Comparison of ENCODE assay signal across 15 mouse cellular contexts in the genomic region with DNA sequence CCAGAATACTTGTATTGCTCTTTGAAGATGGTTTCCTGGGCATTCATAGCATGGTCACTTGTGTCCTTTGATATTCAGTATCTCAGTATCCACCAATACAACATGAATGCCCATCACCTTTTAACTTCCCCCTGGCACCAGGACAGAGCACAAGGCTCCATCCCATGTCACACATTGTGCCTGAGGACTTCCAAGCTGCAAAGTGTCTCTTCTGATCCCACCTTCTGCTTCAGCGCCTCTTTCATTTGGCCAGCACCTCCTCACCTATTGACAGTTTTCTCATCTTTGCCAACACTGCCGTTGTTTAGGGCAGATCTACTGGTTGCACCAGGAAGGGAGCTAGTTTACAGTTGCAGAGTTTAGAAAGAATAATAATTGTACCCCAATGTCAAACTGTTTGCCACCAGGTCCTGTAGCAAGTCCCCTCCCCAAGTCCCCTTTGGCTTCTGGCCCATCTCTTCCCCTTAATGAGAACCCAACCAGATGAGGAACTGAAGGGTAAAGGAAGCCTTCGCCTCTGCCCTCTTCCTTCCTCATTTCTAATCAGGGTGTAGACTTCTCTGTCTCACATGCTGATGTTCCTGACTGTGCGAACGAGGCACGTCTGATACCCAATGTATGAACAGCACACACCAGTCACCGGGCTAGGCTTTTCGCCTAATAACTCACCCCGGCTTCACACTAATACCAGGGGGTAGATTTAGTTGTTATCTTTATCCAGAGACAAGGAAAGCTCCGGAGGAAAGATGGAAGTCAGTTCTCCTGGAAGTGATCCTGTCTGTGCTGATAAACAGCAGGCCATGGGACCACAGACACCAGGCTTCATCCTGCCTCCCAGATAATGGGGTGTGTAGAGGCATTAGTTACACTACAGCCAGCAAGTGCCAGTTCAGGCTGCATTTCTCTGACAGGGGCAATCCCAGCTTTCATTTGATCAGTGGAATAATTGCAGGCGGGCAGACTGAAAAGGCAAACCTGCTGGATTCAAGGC.
DNase-seq lines count a peak whose midpoint lies in the region; ATAC-seq lines count a peak whose summit lies in the region.
"Had no signal": no experiment of that assay in that cellular context is flagged by ENCODE, and none has a peak within 500 bp of the region (broad histone marks: within the 10 kb centered on the region; RNA-seq: fewer than 3 reads in every experiment).

No protein-coding gene starts in this region.

- peaks cover 19% of the 10 kb centered on the region for H3K4me1 ChIP-seq in heart, embryonic 10.5 days
- peaks cover 18% of the 10 kb centered on the region for H3K4me1 ChIP-seq in heart, embryonic 12.5 days (replicated peaks)
- H3K4me1 ChIP-seq in kidney, embryonic 15.5 days = no peaks in the 10 kb centered on the region
- no peaks in the 10 kb centered on the region for H3K4me1 ChIP-seq in hindbrain, embryonic 11.5 days (replicated peaks; ENCODE audit: control insufficient read depth, insufficient read depth, low read length)
- H3K4me1 ChIP-seq: hindbrain, embryonic 15.5 days; neural tube, embryonic 12.5 days had no signal

- ATAC-seq in heart, embryonic 12.5 days (ENCODE audit: insufficient number of reproducible peaks, low FRiP score) = no peak
- peak; percentile 54; the same call in 1 of the 2 replicates for ATAC-seq in erythroblast, adult 5-6 weeks (replicated peaks; ENCODE audit: low FRiP score, poor library complexity, severe bottlenecking)
- ATAC-seq in megakaryocyte progenitor cell, adult 5-6 weeks (replicated peaks; ENCODE audit: poor library complexity) = peak; percentile 70
- no peak for ATAC-seq in kidney, embryonic 15.5 days (replicated peaks; ENCODE audit: low FRiP score)
- ATAC-seq in hindbrain, embryonic 11.5 days (ENCODE audit: low FRiP score) = no peak

- no peaks in the 10 kb centered on the region for H3K36me3 ChIP-seq in heart, embryonic 10.5 days
- H3K36me3 ChIP-seq in heart, embryonic 12.5 days = no peaks in the 10 kb centered on the region
- no peaks in the 10 kb centered on the region for H3K36me3 ChIP-seq in kidney, embryonic 15.5 days
- no peaks in the 10 kb centered on the region for H3K36me3 ChIP-seq in hindbrain, embryonic 11.5 days (ENCODE audit: control insufficient read depth, insufficient read depth, low read length)
- H3K36me3 ChIP-seq: hindbrain, embryonic 15.5 days; neural tube, embryonic 12.5 days had no signal

- WGBS in heart, embryonic 10.5 days = 42% methylated on average over 11 of the region's 11 CpGs
- WGBS in heart, embryonic 12.5 days = 33% methylated on average over 11 of the region's 11 CpGs
- WGBS in kidney, embryonic 15.5 days = 76% methylated on average over 11 of the region's 11 CpGs
- WGBS in hindbrain, embryonic 11.5 days = 84% methylated on average over 11 of the region's 11 CpGs

- H3K27ac ChIP-seq in heart, embryonic 10.5 days = peak overlapping the region; percentile 37; the same call in 1 of the 2 replicates
- no peak overlapping the region for H3K27ac ChIP-seq in heart, embryonic 12.5 days (ENCODE audit: poor library complexity, severe bottlenecking)
- H3K27ac ChIP-seq in kidney, embryonic 15.5 days = no peak overlapping the region
- H3K27ac ChIP-seq in hindbrain, embryonic 11.5 days (ENCODE audit: low read depth, low read length) = no peak overlapping the region
- H3K27ac ChIP-seq: heart, adult 2 months; hindbrain, embryonic 15.5 days; neural tube, embryonic 12.5 days had no signal

- H3K4me2 ChIP-seq in heart, embryonic 12.5 days = no peak overlapping the region
- no peak overlapping the region for H3K4me2 ChIP-seq in kidney, embryonic 15.5 days
- H3K4me2 ChIP-seq in hindbrain, embryonic 11.5 days (replicated peaks; ENCODE audit: low read depth, low read length) = no peak overlapping the region
- H3K4me2 ChIP-seq: hindbrain, embryonic 15.5 days; neural tube, embryonic 12.5 days had no signal

- no peak overlapping the region for H3K9ac ChIP-seq in heart, embryonic 12.5 days
- H3K9ac ChIP-seq in kidney, embryonic 15.5 days = no peak overlapping the region
- H3K9ac ChIP-seq in hindbrain, embryonic 11.5 days (ENCODE audit: low read depth, low read length) = no peak overlapping the region
- H3K9ac ChIP-seq: hindbrain, embryonic 15.5 days; neural tube, embryonic 12.5 days had no signal

- H3K27me3 ChIP-seq in heart, embryonic 10.5 days (ENCODE audit: insufficient read depth, poor library complexity, severe bottlenecking) = no peaks in the 10 kb centered on the region
- no peaks in the 10 kb centered on the region; the same call in 1 of the 2 replicates for H3K27me3 ChIP-seq in heart, embryonic 12.5 days (replicated peaks)
- no peaks in the 10 kb centered on the region for H3K27me3 ChIP-seq in kidney, embryonic 15.5 days
- no peaks in the 10 kb centered on the region for H3K27me3 ChIP-seq in hindbrain, embryonic 11.5 days (ENCODE audit: control insufficient read depth, insufficient read depth, low read length)
- H3K27me3 ChIP-seq: hindbrain, embryonic 15.5 days; neural tube, embryonic 12.5 days had no signal

- no peak overlapping the region for H3K4me3 ChIP-seq in heart, embryonic 10.5 days
- no peak overlapping the region for H3K4me3 ChIP-seq in heart, embryonic 12.5 days
- no peak overlapping the region for H3K4me3 ChIP-seq in kidney, embryonic 15.5 days (replicated peaks)
- H3K4me3 ChIP-seq in hindbrain, embryonic 11.5 days (ENCODE audit: low read depth, low read length) = no peak overlapping the region
- H3K4me3 ChIP-seq: heart, adult 2 months; hindbrain, embryonic 15.5 days; neural tube, embryonic 12.5 days had no signal

- no peaks in the 10 kb centered on the region for H3K9me3 ChIP-seq in heart, embryonic 10.5 days
- no peaks in the 10 kb centered on the region for H3K9me3 ChIP-seq in heart, embryonic 12.5 days (replicated peaks)
- no peaks in the 10 kb centered on the region for H3K9me3 ChIP-seq in kidney, embryonic 15.5 days (replicated peaks)
- no peaks in the 10 kb centered on the region for H3K9me3 ChIP-seq in hindbrain, embryonic 11.5 days (ENCODE audit: control insufficient read depth, low read length)
- H3K9me3 ChIP-seq: hindbrain, embryonic 15.5 days; neural tube, embryonic 12.5 days had no signal

- DNase-seq in heart, embryonic 10.5 days (ENCODE audit: low spot score) = no peak
- DNase-seq in A20 (ENCODE audit: low read depth, low spot score) = peak; percentile 54
- no peak for DNase-seq in frontal cortex, postnatal 25 days (ENCODE audit: low spot score in 2 of 2)
- no peak for DNase-seq in hindbrain, embryonic 11.5 days (ENCODE audit: low spot score)
- DNase-seq: adrenal gland, postnatal 36 days; cerebellum, adult 9-10 months; kidney, postnatal 25 days; thymus, adult 18-20 months had no signal

Comparison
In these comparisons a context has a peak if more than half of its experiments do, and no peak if none do; other contexts are left out.
1. ATAC-seq: peak in erythroblast, adult 5-6 weeks (single experiment) and megakaryocyte progenitor cell, adult 5-6 weeks (single experiment); none in heart, embryonic 12.5 days (single experiment), kidney, embryonic 15.5 days (single experiment) and hindbrain, embryonic 11.5 days (single experiment).